Mouse (Mus musculus) hindbrain, embryonic 13.5 days (tissue): ENCODE measurements around the gene Dusp7. TPM values are rescaled to one million over a fixed set of nuclear protein-coding genes. Genes with fewer than 3 reads are reported as not detected.
A peak's percentile ranks its signal among the peaks of the same experiment; 100 is the strongest.

Experiments
- ATAC-seq: fragments of 200-750 bp; cut with Nextera tagmentation; 2 replicates; pipeline ENCODE4 v1.8.0; 2017; ENCODE audit warnings: moderate TSS enrichment; ENCODE audit not compliant: low FRiP score
- H3K27ac ChIP-seq: fragments of 300-500 bp; sonication (generic); 2 replicates; pipeline ENCODE4 v1.5.1; 2015; ENCODE audit warnings: inconsistent platforms, mild to moderate bottlenecking, moderate library complexity
- H3K27me3 ChIP-seq: fragments of 300-500 bp; sonication (generic); 2 replicates; pipeline ENCODE4 v1.6.1; 2015; ENCODE audit warnings: mild to moderate bottlenecking, inconsistent platforms
- H3K36me3 ChIP-seq: fragments of 300-500 bp; sonication (generic); 2 replicates; pipeline ENCODE4 v1.6.1; 2015; ENCODE audit warnings: mild to moderate bottlenecking, inconsistent platforms
- H3K4me1 ChIP-seq: fragments of 300-500 bp; sonication (generic); replicated peaks from 2 replicates; pipeline ENCODE4 v1.6.1; 2015; ENCODE audit warnings: inconsistent platforms
- H3K4me2 ChIP-seq: fragments of 300-500 bp; sonication (generic); 2 replicates; pipeline ENCODE4 v1.6.1; 2015; ENCODE audit warnings: inconsistent platforms, mild to moderate bottlenecking, moderate library complexity
- H3K4me3 ChIP-seq: fragments of 300-500 bp; sonication (generic); 2 replicates; pipeline ENCODE4 v1.5.1; 2015; ENCODE audit warnings: mild to moderate bottlenecking, inconsistent platforms
- H3K9ac ChIP-seq: fragments of 300-500 bp; sonication (generic); 2 replicates; pipeline ENCODE4 v1.6.1; 2015; ENCODE audit warnings: mild to moderate bottlenecking, inconsistent platforms
- H3K9me3 ChIP-seq: fragments of 300-500 bp; sonication (generic); 2 replicates; pipeline ENCODE4 v1.6.1; 2016; ENCODE audit warnings: inconsistent platforms
- WGBS: fragments of 180-500 bp; shearing (Covaris S2); methylation state at CpG from one replicate; pipeline ENCODE4 v1.1.7; 2015; 5-methylcytosine and 5-hydroxymethylcytosine counted together
- polyA plus RNA-seq: library from polyadenylated mRNA; unstranded; fragments of >200 nt; fragmentation: Nextera tagmentation; extraction: Ambion mirVana; gene quantifications from 2 replicates; pipeline ENCODE4 v1.2.1, GENCODE M21; 2015

Dusp7 gene
- polyA plus RNA-seq, 1 experiment from 2014 or later: 10.3 TPM

- Histone ChIP-seq H3K27me3 (no peaks in the 10 kb centered on the region), H3K27ac (peak overlapping the region; percentile 76), H3K36me3 (no peaks in the 10 kb centered on the region), H3K4me2 (no peak overlapping the region), H3K4me3 (no peak overlapping the region), H3K9ac (no peak overlapping the region), H3K9me3 (no peaks in the 10 kb centered on the region), H3K4me1 (peaks cover 30% of the 10 kb centered on the region)
- 85% methylated on average over 4 of the region's 4 CpGs for WGBS
- ATAC-seq: no peak
Measured at GRCm38 (mm10) chr9:106339730-106340129, 28.7 kb upstream of the Dusp7 start.

- H3K4me1 ChIP-seq: peaks cover 36% of the 10 kb centered on the region
Measured at GRCm38 (mm10) chr9:106340501-106341312, 27.7 kb upstream of the Dusp7 start.

GRCm38 (mm10) chr9:106341313-106341686, 27.1 kb upstream of the Dusp7 start:
- H3K27me3 ChIP-seq: no peaks in the 10 kb centered on the region
- no peak overlapping the region; the same call in 1 of the 2 replicates for H3K27ac ChIP-seq
- H3K4me3 ChIP-seq: no peak overlapping the region
- H3K4me2 ChIP-seq: no peak overlapping the region
- H3K9me3 ChIP-seq: no peaks in the 10 kb centered on the region
- H3K9ac ChIP-seq: no peak overlapping the region
- H3K36me3 ChIP-seq: no peaks in the 10 kb centered on the region
- no peak for ATAC-seq
- WGBS: 83% methylated on average over 3 of the region's 3 CpGs
- H3K4me1 ChIP-seq: peaks cover 36% of the 10 kb centered on the region

More at GRCm38 (mm10) chr9:106340501-106341312, 27.7 kb upstream of the Dusp7 start:
- no peak for ATAC-seq
- Histone ChIP-seq H3K4me3 (no peak overlapping the region), H3K4me2 (no peak overlapping the region), H3K36me3 (no peaks in the 10 kb centered on the region), H3K9me3 (no peaks in the 10 kb centered on the region), H3K27me3 (no peaks in the 10 kb centered on the region), H3K27ac (no peak overlapping the region; the same call in none of the 2 replicates), H3K9ac (no peak overlapping the region)
- WGBS: 75% methylated on average over 13 of the region's 13 CpGs

- Histone ChIP-seq H3K4me2 (no peak overlapping the region), H3K36me3 (no peaks in the 10 kb centered on the region), H3K27ac (no peak overlapping the region), H3K9me3 (no peaks in the 10 kb centered on the region), H3K4me3 (no peak overlapping the region), H3K4me1 (peaks cover 31% of the 10 kb centered on the region), H3K27me3 (no peaks in the 10 kb centered on the region), H3K9ac (no peak overlapping the region)
- WGBS: 88% methylated on average over 9 of the region's 9 CpGs
- no peak for ATAC-seq
Measured at GRCm38 (mm10) chr9:106342573-106342972, 25.9 kb upstream of the Dusp7 start.

- Histone ChIP-seq H3K36me3 (no peaks in the 10 kb centered on the region), H3K9me3 (no peaks in the 10 kb centered on the region), H3K27me3 (no peaks in the 10 kb centered on the region), H3K4me3 (no peak overlapping the region), H3K27ac (no peak overlapping the region), H3K4me2 (no peak overlapping the region), H3K4me1 (peaks cover 13% of the 10 kb centered on the region), H3K9ac (peak overlapping the region; percentile 35)
- no peak for ATAC-seq
- WGBS: 62% methylated on average over 6 of the region's 6 CpGs
Measured at GRCm38 (mm10) chr9:106345167-106345566, 23.3 kb upstream of the Dusp7 start.

- Histone ChIP-seq H3K4me2 (no peak overlapping the region), H3K9ac (peak overlapping the region; percentile 35; the same call in 1 of the 2 replicates), H3K4me1 (peaks cover 13% of the 10 kb centered on the region), H3K27ac (no peak overlapping the region), H3K4me3 (no peak overlapping the region), H3K9me3 (no peaks in the 10 kb centered on the region), H3K27me3 (no peaks in the 10 kb centered on the region), H3K36me3 (no peaks in the 10 kb centered on the region)
- ATAC-seq: no peak
- WGBS: 67% methylated on average over 6 of the region's 6 CpGs
Measured at GRCm38 (mm10) chr9:106345630-106346029, 22.8 kb upstream of the Dusp7 start.

GRCm38 (mm10) chr9:106348281-106348680, 20.2 kb upstream of the Dusp7 start:
- no peak overlapping the region for H3K4me2 ChIP-seq
- peaks cover 16% of the 10 kb centered on the region for H3K4me1 ChIP-seq
- no peaks in the 10 kb centered on the region for H3K36me3 ChIP-seq
- ATAC-seq: no peak
- H3K4me3 ChIP-seq: no peak overlapping the region
- no peak overlapping the region for H3K27ac ChIP-seq
- no peak overlapping the region for H3K9ac ChIP-seq
- 70% methylated on average over 10 of the region's 10 CpGs for WGBS
- H3K9me3 ChIP-seq: no peaks in the 10 kb centered on the region
- H3K27me3 ChIP-seq: no peaks in the 10 kb centered on the region

- Histone ChIP-seq H3K4me2 (no peak overlapping the region), H3K27me3 (no peaks in the 10 kb centered on the region), H3K36me3 (no peaks in the 10 kb centered on the region), H3K9me3 (no peaks in the 10 kb centered on the region), H3K27ac (no peak overlapping the region), H3K4me3 (no peak overlapping the region), H3K9ac (no peak overlapping the region), H3K4me1 (peaks cover 16% of the 10 kb centered on the region)
- no peak for ATAC-seq
- 63% methylated on average over 2 of the region's 2 CpGs for WGBS
Measured at GRCm38 (mm10) chr9:106349075-106349474, 19.4 kb upstream of the Dusp7 start.

- 75% methylated on average over 6 of the region's 6 CpGs for WGBS
- Histone ChIP-seq H3K4me1 (peaks cover 17% of the 10 kb centered on the region), H3K27me3 (no peaks in the 10 kb centered on the region), H3K4me3 (no peak overlapping the region), H3K9ac (no peak overlapping the region), H3K9me3 (no peaks in the 10 kb centered on the region), H3K27ac (no peak overlapping the region), H3K36me3 (no peaks in the 10 kb centered on the region), H3K4me2 (no peak overlapping the region)
- ATAC-seq: no peak
Measured at GRCm38 (mm10) chr9:106351178-106351577, 17.3 kb upstream of the Dusp7 start.

GRCm38 (mm10) chr9:106353779-106354178, 14.7 kb upstream of the Dusp7 start:
- Histone ChIP-seq H3K9me3 (no peaks in the 10 kb centered on the region), H3K27me3 (no peaks in the 10 kb centered on the region), H3K36me3 (no peaks in the 10 kb centered on the region), H3K4me1 (peaks cover 25% of the 10 kb centered on the region), H3K27ac (no peak overlapping the region), H3K4me3 (no peak overlapping the region), H3K4me2 (no peak overlapping the region), H3K9ac (no peak overlapping the region)
- ATAC-seq: no peak
- WGBS: 80% methylated on average over 6 of the region's 6 CpGs

- Histone ChIP-seq H3K4me3 (no peak overlapping the region), H3K4me2 (no peak overlapping the region), H3K9me3 (no peaks in the 10 kb centered on the region), H3K9ac (no peak overlapping the region; the same call in 1 of the 2 replicates), H3K4me1 (peaks cover 18% of the 10 kb centered on the region), H3K27me3 (no peaks in the 10 kb centered on the region), H3K36me3 (no peaks in the 10 kb centered on the region), H3K27ac (no peak overlapping the region)
- WGBS: 91% methylated on average over 6 of the region's 6 CpGs
- no peak for ATAC-seq
Measured at GRCm38 (mm10) chr9:106354810-106355209, 13.6 kb upstream of the Dusp7 start.

GRCm38 (mm10) chr9:106355217-106355974, 13.0 kb upstream of the Dusp7 start:
- no peaks in the 10 kb centered on the region for H3K9me3 ChIP-seq
- H3K4me3 ChIP-seq: no peak overlapping the region
- H3K4me1 ChIP-seq: peaks cover 18% of the 10 kb centered on the region
- WGBS: 77% methylated on average over 10 of the region's 10 CpGs
- H3K9ac ChIP-seq: no peak overlapping the region
- no peaks in the 10 kb centered on the region for H3K36me3 ChIP-seq
- no peak for ATAC-seq
- no peak overlapping the region for H3K4me2 ChIP-seq
- H3K27ac ChIP-seq: no peak overlapping the region
- no peaks in the 10 kb centered on the region for H3K27me3 ChIP-seq

- no peaks in the 10 kb centered on the region for H3K9me3 ChIP-seq
- H3K27me3 ChIP-seq: no peaks in the 10 kb centered on the region
- H3K36me3 ChIP-seq: no peaks in the 10 kb centered on the region
- no peak overlapping the region for H3K4me3 ChIP-seq
- H3K4me2 ChIP-seq: no peak overlapping the region
- ATAC-seq: no peak
- H3K4me1 ChIP-seq: peaks cover 18% of the 10 kb centered on the region
- H3K9ac ChIP-seq: no peak overlapping the region
- H3K27ac ChIP-seq: peak overlapping the region; percentile 35; the same call in 1 of the 2 replicates
Measured at GRCm38 (mm10) chr9:106355975-106356286, 12.5 kb upstream of the Dusp7 start.
